Mouse (Mus musculus): ENCODE measurements around the gene Clca3a1.

The Clca3a1 gene

GRCm38 (mm10) chr3:144719901-144720747, 40.7 kb downstream of the Clca3a1 start, which contains the start of gene Sh3glb1:
Sh3glb1 (minus strand) TSS chr3:144720335.
- peak; percentile 81 for ATAC-seq (ENCODE audit: insufficient number of reproducible peaks, low FRiP score, low TSS enrichment)

- peak; percentile 33 for ATAC-seq (ENCODE audit: insufficient number of reproducible peaks, low FRiP score, low TSS enrichment)
Measured at GRCm38 (mm10) chr3:144719088-144719900, 41.5 kb downstream of the Clca3a1 start.

GRCm38 (mm10) chr3:144718706-144719087, 42.1 kb downstream of the Clca3a1 start:
- no peak for ATAC-seq (ENCODE audit: insufficient number of reproducible peaks, low FRiP score, low TSS enrichment)

- no peak for ATAC-seq (ENCODE audit: insufficient number of reproducible peaks, low FRiP score, low TSS enrichment)
Measured at GRCm38 (mm10) chr3:144717835-144718234, 42.9 kb downstream of the Clca3a1 start.

- ATAC-seq (ENCODE audit: insufficient number of reproducible peaks, low FRiP score, low TSS enrichment): no peak
Measured at GRCm38 (mm10) chr3:144717121-144717520, 43.7 kb downstream of the Clca3a1 start.

- no peak for ATAC-seq (ENCODE audit: insufficient number of reproducible peaks, low FRiP score, low TSS enrichment)
Measured at GRCm38 (mm10) chr3:144715901-144716300, 44.9 kb downstream of the Clca3a1 start.

GRCm38 (mm10) chr3:144715033-144715432, 45.7 kb downstream of the Clca3a1 start:
- ATAC-seq (ENCODE audit: insufficient number of reproducible peaks, low FRiP score, low TSS enrichment): no peak

GRCm38 (mm10) chr3:144714606-144715005, 46.2 kb downstream of the Clca3a1 start:
- no peak for ATAC-seq (ENCODE audit: insufficient number of reproducible peaks, low FRiP score, low TSS enrichment)

- no peak for ATAC-seq (ENCODE audit: insufficient number of reproducible peaks, low FRiP score, low TSS enrichment)
Measured at GRCm38 (mm10) chr3:144714126-144714525, 46.7 kb downstream of the Clca3a1 start.

GRCm38 (mm10) chr3:144711607-144712206, 49.1 kb downstream of the Clca3a1 start:
- no peak for ATAC-seq (ENCODE audit: insufficient number of reproducible peaks, low FRiP score, low TSS enrichment)

- ATAC-seq (ENCODE audit: insufficient number of reproducible peaks, low FRiP score, low TSS enrichment): no peak
Measured at GRCm38 (mm10) chr3:144708612-144709011, 52.2 kb downstream of the Clca3a1 start.

- no peak for ATAC-seq (ENCODE audit: insufficient number of reproducible peaks, low FRiP score, low TSS enrichment)
Measured at GRCm38 (mm10) chr3:144703959-144704358, 56.8 kb downstream of the Clca3a1 start.

- no peak for ATAC-seq (ENCODE audit: insufficient number of reproducible peaks, low FRiP score, low TSS enrichment)
Measured at GRCm38 (mm10) chr3:144698790-144699433, 61.9 kb downstream of the Clca3a1 start.

- no peak for ATAC-seq (ENCODE audit: insufficient number of reproducible peaks, low FRiP score, low TSS enrichment)
Measured at GRCm38 (mm10) chr3:144697942-144698341, 62.8 kb downstream of the Clca3a1 start.

GRCm38 (mm10) chr3:144697154-144697553, 63.6 kb downstream of the Clca3a1 start:
- no peak for ATAC-seq (ENCODE audit: insufficient number of reproducible peaks, low FRiP score, low TSS enrichment)

GRCm38 (mm10) chr3:144694941-144695340, 65.8 kb downstream of the Clca3a1 start:
- no peak for ATAC-seq (ENCODE audit: insufficient number of reproducible peaks, low FRiP score, low TSS enrichment)

- no peak for ATAC-seq (ENCODE audit: insufficient number of reproducible peaks, low FRiP score, low TSS enrichment)
Measured at GRCm38 (mm10) chr3:144694040-144694439, 66.7 kb downstream of the Clca3a1 start.

- ATAC-seq (ENCODE audit: insufficient number of reproducible peaks, low FRiP score, low TSS enrichment): peak; percentile 63; the same call in 1 of the 2 replicates
Measured at GRCm38 (mm10) chr3:144692052-144692451, 68.7 kb downstream of the Clca3a1 start.

GRCm38 (mm10) chr3:144689236-144689635, 71.5 kb downstream of the Clca3a1 start:
- ATAC-seq (ENCODE audit: insufficient number of reproducible peaks, low FRiP score, low TSS enrichment): no peak

GRCm38 (mm10) chr3:144688284-144688683, 72.5 kb downstream of the Clca3a1 start:
- no peak; the same call in 1 of the 2 replicates for ATAC-seq (ENCODE audit: insufficient number of reproducible peaks, low FRiP score, low TSS enrichment)
